Mouse (Mus musculus) large intestine, adult 2 months (tissue): ENCODE results near the gene Sumo2. TPM values are rescaled to one million over a fixed set of nuclear protein-coding genes. Genes with fewer than 3 reads are reported as not detected.
"Not testable (repeated sequence)": the region's sequence is repeated elsewhere in the genome, so short reads cannot be mapped to it uniquely, and the experiment has no call there.

ENCODE experiments used
- DNase-seq: peaks from one replicate; pipeline ENCODE4 v3.0.0-alpha.2; 2012; ENCODE audit warnings: low read depth, low spot score
- WGBS: fragments of 180-500 bp; shearing (Covaris S2); methylation state at CpG from one replicate; pipeline ENCODE4 v1.1.7; 2018; 5-methylcytosine and 5-hydroxymethylcytosine counted together
- polyA plus RNA-seq: library from polyadenylated mRNA; depleted of rRNA; stranded (reverse); fragments of >200 nt; gene quantifications from 2 replicates; pipeline ENCODE4 v1.2.3, GENCODE M21; 2012; rRNA removed

Sumo2 gene
- polyA plus RNA-seq, 1 experiment: 50.3 TPM

GRCm38 (mm10) chr11:115490441-115491355 lies 45.4 kb downstream of the Sumo2 start:
- 19% methylated on average over 25 of the region's 25 CpGs for WGBS
- no peak for DNase-seq

GRCm38 (mm10) chr11:115488551-115489104 lies 47.4 kb downstream of the Sumo2 start:
- WGBS: 90% methylated on average over 19 of the region's 19 CpGs
- DNase-seq: no peak

DNA sequence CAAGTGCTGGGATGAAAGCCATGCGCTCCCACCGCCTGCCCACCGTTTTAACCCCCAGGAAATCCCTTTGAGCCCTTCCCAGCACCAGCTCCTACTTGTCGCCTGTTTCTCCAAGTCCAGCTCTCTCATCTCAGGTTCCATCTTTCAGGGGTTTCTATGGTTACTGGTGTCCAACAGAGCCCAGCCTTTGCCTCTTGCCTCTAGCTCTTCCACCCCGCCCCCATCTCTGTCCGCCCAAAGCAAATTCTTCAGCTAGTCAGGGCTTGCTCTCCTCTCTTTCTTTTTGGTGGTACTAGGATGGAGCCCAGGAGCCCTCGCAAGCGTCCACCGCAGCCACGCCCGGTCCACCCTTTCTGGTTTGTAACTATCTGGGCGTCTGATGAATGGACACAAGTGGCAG lies 50.9 kb downstream of the Sumo2 start:
- 92% methylated on average over 12 of the region's 12 CpGs for WGBS

DNA sequence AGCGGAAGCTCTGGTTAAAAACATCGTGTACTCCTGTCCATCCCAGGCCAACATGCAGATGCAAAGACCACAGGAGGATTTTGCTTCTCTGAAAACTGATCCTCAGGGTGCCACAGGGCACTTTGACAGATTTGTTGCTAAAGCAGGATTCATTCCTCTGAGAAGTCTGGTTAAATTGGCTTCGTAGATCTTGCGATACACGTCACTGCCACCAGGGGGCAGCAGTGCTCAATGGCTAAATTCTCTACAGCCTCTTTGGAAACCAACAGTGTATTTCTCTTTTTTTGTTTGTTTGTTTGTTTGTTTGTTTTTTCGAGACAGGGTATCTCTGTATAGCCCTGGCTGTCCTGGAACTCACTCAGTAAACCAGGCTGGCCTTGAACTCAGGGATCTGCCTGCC lies 52.4 kb downstream of the Sumo2 start:
- no peak for DNase-seq
- WGBS: 21% methylated on average over 6 of the region's 6 CpGs

More for the DNA sequence above, 50.9 kb downstream of the Sumo2 start:
- DNase-seq: no peak

DNA sequence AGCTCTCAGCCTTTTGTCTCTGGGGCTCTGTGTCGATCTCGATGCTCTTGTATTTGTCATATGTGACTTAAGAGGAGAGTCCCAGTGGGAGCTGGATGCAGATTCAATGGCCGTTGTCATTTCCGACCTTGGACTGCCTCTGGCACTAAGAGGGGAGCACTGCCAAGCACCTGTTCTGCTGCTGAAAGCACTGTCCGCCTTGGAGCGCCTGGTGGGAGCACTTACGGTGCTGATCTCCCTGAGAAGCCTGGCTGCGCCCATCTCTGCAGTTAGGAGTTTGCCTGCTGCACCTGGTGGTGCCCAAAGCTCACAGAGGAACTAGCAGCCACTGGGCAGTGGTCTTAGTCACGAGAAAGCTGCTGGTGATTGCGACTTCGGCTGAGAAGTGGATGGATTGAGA lies 52.8 kb downstream of the Sumo2 start:
- DNase-seq: no peak
- 79% methylated on average over 11 of the region's 11 CpGs for WGBS

DNA sequence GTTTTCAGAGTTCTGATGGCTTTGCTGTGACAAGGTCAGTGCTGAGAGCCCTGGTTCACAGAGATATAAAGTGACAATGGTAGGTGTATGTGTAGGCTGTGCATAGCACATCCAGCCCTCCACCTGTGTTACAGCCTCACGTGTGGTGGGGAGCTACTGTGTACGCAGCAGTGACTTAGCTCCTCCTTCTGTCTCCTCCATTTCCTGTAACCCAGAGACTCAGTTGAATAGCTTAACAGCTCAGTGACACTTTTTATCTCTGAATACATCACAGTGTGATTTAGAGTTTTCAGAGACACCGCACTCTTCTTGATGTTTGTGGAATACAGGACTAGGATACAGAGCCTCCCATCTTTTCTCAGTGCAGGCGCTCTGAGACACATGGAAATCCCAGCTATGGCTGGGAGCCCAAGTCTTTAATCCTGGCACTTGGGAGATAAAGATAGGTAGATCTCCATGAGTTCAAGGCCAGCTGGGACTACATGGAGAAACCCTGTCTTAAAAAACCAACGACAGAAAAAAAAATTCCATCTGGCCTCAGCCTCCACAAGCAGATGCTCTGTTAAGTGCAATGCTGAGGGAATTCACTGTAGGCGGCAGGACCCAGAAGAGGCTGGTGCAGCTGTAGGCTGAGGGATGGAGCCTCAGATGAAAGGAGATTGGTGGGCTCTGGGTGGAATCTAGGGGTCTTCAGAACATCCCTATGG lies 54.4 kb downstream of the Sumo2 start:
- no peak for DNase-seq
- WGBS: 74% methylated on average over 6 of the region's 6 CpGs

DNA sequence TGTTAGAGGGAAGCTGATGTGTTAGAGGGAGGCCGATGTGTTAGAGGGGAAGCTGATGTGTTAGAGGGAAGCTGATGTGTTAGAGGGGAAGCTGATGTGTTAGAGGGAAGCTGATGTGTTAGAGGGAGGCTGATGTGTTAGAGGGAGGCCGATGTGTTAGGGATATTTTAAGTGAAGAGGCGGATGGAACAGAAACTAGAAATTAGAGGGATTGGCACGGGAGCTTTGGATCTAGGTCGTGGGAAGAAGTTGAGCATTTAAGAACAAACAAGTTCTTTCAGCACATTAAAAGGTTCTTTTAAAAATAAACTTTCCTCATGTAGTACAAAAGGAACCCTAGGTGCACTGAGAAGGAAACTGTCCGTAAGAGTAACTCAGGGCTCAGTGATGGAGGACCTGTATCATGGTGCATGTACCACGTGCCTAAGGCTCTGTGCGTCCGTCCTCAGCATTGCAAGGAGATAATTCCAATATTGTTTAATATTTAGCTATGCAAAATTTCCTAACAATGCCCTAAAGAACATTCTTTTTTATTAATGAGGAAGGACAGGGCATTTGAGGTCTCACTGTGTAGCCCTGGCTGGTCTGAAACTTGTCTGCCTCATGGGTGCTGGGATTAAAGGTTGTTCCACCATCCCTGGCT lies 57.7 kb downstream of the Sumo2 start:
- WGBS: 87% methylated on average over 9 of the region's 9 CpGs
- DNase-seq: no peak

DNA sequence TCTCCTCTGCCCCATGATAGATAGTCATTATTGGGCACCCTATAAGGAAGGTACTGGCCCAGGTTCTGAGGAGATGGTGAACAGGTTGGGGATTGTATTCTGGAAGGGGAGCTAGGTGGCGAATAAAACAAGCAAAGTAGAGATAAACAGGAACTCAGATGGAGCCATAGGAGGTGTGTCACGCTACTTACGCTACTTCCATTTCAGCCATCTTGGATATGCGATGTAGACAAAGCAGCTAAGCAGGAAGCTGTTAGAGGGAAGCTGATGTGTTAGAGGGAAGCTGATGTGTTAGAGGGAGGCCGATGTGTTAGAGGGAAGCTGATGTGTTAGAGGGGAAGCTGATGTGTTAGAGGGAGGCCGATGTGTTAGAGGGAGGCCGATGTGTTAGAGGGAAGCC lies 58.7 kb downstream of the Sumo2 start:
- not testable (repeated sequence) for DNase-seq
- WGBS: 78% methylated on average over 7 of the region's 7 CpGs

- 46% methylated on average over 4 of the region's 4 CpGs for WGBS
- DNase-seq: not testable (repeated sequence)
These were observed 59.4 kb downstream of the Sumo2 start for GRCm38 (mm10) chr11:115476630-115477029.

DNA sequence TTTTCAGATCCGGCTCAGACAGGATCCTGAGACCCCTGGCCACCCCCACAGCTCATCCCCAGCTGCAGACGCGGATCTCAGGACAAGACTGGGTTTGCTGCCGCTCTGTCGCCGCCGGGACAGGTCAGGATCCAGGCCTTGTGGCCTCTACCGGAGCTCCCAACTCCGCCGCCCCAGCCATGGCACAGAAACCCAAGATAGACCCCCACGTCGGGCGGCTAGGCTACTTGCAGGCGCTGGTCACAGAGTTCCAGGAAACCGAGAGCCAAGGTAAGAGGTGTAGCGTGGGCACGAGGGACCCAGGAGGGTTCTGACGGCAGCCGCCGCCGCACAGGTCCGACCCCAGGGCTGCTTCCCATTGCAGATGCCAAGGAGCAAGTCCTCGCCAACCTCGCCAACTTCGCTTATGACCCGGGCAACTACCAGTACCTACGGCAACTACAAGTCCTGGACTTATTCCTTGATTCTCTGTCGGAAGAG lies 60.3 kb downstream of the Sumo2 start:
- 1% methylated on average over 28 of the region's 28 CpGs for WGBS
- DNase-seq: no peak

DNA sequence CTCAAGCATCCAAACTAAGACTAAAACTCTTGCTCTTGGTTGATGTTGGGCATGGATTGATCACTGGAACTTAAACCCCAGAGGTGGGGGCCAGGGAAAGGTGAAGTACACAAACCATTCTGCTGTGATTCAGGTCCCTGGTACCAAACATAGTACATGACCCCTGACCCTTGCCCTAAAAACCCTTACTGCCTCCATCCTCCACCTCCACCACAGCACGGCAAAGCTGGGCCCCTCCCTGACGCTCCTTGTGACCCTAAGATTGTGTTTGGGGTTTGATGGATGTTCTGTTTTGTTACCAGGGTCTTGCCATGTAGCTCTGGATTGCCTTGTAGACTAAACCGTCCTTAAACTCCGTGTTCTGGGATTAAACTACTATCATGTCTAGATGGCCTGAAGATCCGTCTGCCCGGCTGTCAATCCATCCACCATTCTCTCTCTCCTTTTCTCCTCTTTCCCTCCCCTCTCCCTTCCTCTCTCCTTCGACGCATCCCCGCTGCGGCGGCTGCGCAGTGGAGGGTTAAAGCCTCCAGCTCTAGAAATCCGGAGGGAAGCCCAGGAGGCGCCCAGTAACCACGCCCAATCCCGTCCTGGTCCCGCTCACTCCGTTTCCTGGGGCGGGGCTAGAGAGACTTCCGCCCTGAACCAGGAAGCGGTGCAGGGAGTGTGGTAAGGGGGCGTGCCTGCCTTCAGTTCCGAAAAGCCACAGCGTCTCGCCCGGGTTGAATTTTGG lies 60.9 kb downstream of the Sumo2 start, which contains the start of gene Armc7:
Gene Armc7, plus strand, starts transcription at position 643 of the 733 bp plus-strand sequence.
- peak; percentile 94 for DNase-seq
- WGBS: 1% methylated on average over 26 of the region's 26 CpGs

DNA sequence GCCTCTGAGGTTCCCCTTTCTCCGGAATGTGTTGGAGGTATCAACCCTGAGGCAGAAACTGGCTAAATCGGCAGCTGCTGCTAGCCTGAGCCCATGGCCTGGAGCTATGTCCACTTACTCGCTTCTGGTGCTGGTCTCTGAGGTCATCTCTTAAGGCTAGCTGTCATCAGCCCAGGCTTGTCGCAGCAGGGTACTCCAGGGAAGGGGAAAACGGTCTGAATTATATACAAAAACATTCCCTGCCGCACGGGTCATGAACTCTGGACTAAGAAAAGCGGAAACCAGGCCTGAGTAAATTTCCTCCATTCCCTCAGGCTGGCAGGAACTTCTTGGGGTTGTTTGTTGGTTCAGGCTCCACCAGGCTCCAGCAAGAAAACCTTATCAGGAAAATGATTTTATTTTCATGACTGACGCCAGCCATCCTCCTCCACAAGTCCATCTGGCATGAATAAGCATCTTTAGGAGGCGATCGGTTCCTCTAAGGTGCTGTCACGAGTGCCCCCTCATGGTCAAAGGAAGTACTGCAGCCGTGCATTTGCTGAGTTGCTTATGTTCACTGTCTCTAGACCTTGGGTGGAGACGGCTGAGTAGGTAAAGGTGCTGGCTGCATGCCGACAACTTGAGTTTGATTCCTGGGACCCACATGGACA lies 62.3 kb downstream of the Sumo2 start:
- peak; percentile 96 for DNase-seq
- WGBS: 10% methylated on average over 15 of the region's 15 CpGs

Other genes with a start within 250 kb of the Sumo2 start
- 0.51 and 0.53 TPM in 2 replicates for gene Fads6, start 238.6 kb downstream of the Sumo2 start, polyA plus RNA-seq
- 0.05 and 0.63 TPM in 2 replicates for gene Otop2, start 229.1 kb downstream of the Sumo2 start, polyA plus RNA-seq
- gene Ush1g, start 214.2 kb downstream of the Sumo2 start, polyA plus RNA-seq: 0.02 and 0.11 TPM in 2 replicates
- 0.06 and 0.12 TPM in 2 replicates for gene Otop3, start 201.5 kb downstream of the Sumo2 start, polyA plus RNA-seq
- gene Hid1, start 168.5 kb downstream of the Sumo2 start, polyA plus RNA-seq: 25.7 and 34.6 TPM in 2 replicates
- gene Cdr2l, start 154.4 kb downstream of the Sumo2 start, polyA plus RNA-seq: 4.0 and 4.2 TPM in 2 replicates
- gene Mrpl58, start 132.5 kb downstream of the Sumo2 start, polyA plus RNA-seq: 77.6 and 92.0 TPM in 2 replicates
- 177 and 188 TPM in 2 replicates for gene Atp5h, start 116.3 kb downstream of the Sumo2 start, polyA plus RNA-seq
- gene Kctd2, start 116.1 kb downstream of the Sumo2 start, polyA plus RNA-seq: 24.2 and 29.0 TPM in 2 replicates
- 0.86 and 1.9 TPM in 2 replicates for gene Trim80, start 95.7 kb downstream of the Sumo2 start, polyA plus RNA-seq
- gene Slc16a5, start 73.8 kb downstream of the Sumo2 start, polyA plus RNA-seq: 74.5 and 172 TPM in 2 replicates
- 8.0 and 9.7 TPM in 2 replicates for gene Armc7, start 60.6 kb downstream of the Sumo2 start, polyA plus RNA-seq
- gene Nt5c, start 44.4 kb downstream of the Sumo2 start, polyA plus RNA-seq: 144 and 157 TPM in 2 replicates
- gene Jpt1, start 21.9 kb downstream of the Sumo2 start, polyA plus RNA-seq: 503 and 505 TPM in 2 replicates
- 53.3 and 56.6 TPM in 2 replicates for gene Nup85, start 28.2 kb upstream of the Sumo2 start, polyA plus RNA-seq
- gene Mrps7, start 67.6 kb upstream of the Sumo2 start, polyA plus RNA-seq: 31.4 and 33.2 TPM in 2 replicates
- 16.2 and 20.9 TPM in 2 replicates for gene Gga3, start 67.8 kb upstream of the Sumo2 start, polyA plus RNA-seq
- gene Mif4gd, start 76.7 kb upstream of the Sumo2 start, polyA plus RNA-seq: 112 and 114 TPM in 2 replicates
- gene Slc25a19, start 92.0 kb upstream of the Sumo2 start, polyA plus RNA-seq: 30.4 and 36.8 TPM in 2 replicates
- 38.7 and 43.6 TPM in 2 replicates for gene Grb2, start 172.3 kb upstream of the Sumo2 start, polyA plus RNA-seq
- gene Tmem94, start 229.2 kb upstream of the Sumo2 start, polyA plus RNA-seq: 57.9 and 85.8 TPM in 2 replicates